Mouse (Mus musculus) large intestine, adult 2 months (tissue): Measurements from ENCODE around the gene Tssk6. TPM values are rescaled to one million over a fixed set of nuclear protein-coding genes. Genes with fewer than 3 reads are reported as not detected.

Experiments used
- DNase-seq: peaks from one replicate; pipeline ENCODE4 v3.0.0-alpha.2; 2012; ENCODE audit warnings: low read depth, low spot score
- WGBS: fragments of 180-500 bp; shearing (Covaris S2); methylation state at CpG from one replicate; pipeline ENCODE4 v1.1.7; 2018; 5-methylcytosine and 5-hydroxymethylcytosine counted together
- polyA plus RNA-seq: library from polyadenylated mRNA; depleted of rRNA; stranded (reverse); fragments of >200 nt; gene quantifications from 2 replicates; pipeline ENCODE4 v1.2.3, GENCODE M21; 2012

Gene Tssk6
- polyA plus RNA-seq, 1 experiment, result 0.66 TPM

- DNase-seq, result no peak
- 19% methylated on average over 52 of the region's 52 CpGs for WGBS
Measured at GRCm38 (mm10) chr8:69882833-69883600, 19.0 kb upstream of the Tssk6 start.

- 69% methylated on average over 13 of the region's 13 CpGs for WGBS
- no peak for DNase-seq
Measured at GRCm38 (mm10) chr8:69884141-69884540, 17.8 kb upstream of the Tssk6 start.

- DNase-seq, result no peak
- under 1% methylated on average over 60 of the region's 60 CpGs for WGBS
Measured at GRCm38 (mm10) chr8:69887289-69888243, 14.4 kb upstream of the Tssk6 start, which contains the start of gene Cilp2. Gene Cilp2 (minus strand): TSS chr8:69887687.

- no peak for DNase-seq
- WGBS, result 7% methylated on average over 24 of the region's 24 CpGs
Measured at GRCm38 (mm10) chr8:69888244-69888866, 13.6 kb upstream of the Tssk6 start.

DNA sequence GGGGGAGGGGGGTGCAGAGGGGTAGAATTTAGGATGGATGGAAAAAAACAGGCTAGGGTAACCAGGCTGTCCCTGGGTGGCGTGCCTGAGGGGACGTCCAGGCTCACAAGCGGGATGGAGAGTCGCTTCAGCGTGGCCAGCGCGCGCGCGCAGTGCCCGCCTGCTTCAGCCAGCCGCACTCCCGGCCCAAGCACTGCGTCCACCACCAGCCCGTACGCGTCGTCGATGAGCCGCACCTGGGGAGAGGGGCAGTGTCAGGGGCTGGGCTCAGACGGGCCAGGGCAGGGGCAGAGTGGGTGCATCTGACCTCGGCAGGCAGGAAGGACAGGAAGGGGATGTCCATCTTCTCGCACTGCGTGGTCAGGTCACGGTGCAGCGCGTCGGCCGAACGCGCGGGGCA, 13.1 kb upstream of the Tssk6 start:
- 4% methylated on average over 32 of the region's 32 CpGs for WGBS
- no peak for DNase-seq

- DNase-seq, result no peak
- WGBS, result 59% methylated on average over 19 of the region's 19 CpGs
Measured at GRCm38 (mm10) chr8:69890813-69891241, 11.2 kb upstream of the Tssk6 start.

- 67% methylated on average over 17 of the region's 17 CpGs for WGBS
- no peak for DNase-seq
Measured at GRCm38 (mm10) chr8:69893863-69894262, 8.1 kb upstream of the Tssk6 start.

GRCm38 (mm10) chr8:69894836-69895332, 7.1 kb upstream of the Tssk6 start:
- 66% methylated on average over 6 of the region's 6 CpGs for WGBS

GRCm38 (mm10) chr8:69895772-69896451, 6.1 kb upstream of the Tssk6 start:
- WGBS, result 67% methylated on average over 4 of the region's 4 CpGs
- DNase-seq, result no peak

More at GRCm38 (mm10) chr8:69894836-69895332, 7.1 kb upstream of the Tssk6 start:
- no peak for DNase-seq

DNA sequence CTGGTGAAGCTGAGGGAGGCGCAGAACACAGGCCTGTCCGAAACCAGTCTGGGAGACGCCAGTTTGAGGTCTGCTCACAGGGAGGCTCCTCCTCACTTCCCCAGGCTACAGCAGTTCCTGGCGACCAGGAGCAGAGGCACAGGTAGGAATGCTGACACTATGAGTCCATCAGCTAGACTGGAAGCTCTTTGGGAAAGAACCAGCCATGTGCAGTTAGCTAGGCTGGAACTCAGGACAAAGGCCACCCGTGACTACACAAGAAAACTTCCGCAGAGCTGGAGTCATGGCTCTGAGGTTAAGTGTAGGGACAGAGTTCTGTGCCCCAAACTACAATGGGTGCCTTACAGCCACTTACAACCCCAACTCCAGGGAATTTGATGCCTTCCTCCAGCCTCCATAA, 4.1 kb upstream of the Tssk6 start:
- no peak for DNase-seq
- WGBS, result 79% methylated on average over 6 of the region's 6 CpGs

- WGBS, result 82% methylated on average over 2 of the region's 2 CpGs
- DNase-seq, result no peak
Measured at GRCm38 (mm10) chr8:69899876-69900275, 2.1 kb upstream of the Tssk6 start.

DNA sequence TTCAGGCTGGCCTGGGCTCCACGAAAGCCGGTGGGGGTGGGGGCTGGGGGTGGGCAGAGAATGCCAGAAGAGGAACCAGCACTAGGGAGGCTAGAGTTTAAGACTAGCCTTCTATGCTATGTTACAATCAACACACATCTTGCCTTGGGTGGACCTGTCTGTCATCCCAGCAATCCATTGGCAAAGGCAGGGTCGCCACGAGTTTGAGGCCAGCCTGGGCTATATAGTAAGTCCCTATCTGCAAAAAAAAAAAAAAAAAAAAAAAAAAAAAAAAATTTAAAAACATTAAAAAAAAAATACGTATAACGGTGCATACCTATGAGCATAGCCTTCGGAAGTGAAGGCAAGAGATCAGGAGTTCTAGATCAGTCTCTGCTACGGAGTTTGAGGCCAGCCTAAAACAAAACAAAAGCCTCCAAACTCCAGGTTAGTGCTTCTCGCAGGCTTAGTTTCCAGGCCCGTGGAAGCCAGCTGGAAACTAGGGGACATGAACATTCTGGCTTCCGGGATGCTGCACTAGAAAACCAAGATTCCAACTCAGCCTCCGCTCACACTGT, 1.0 kb upstream of the Tssk6 start:
- 9% methylated on average over 12 of the region's 12 CpGs for WGBS
- no peak for DNase-seq

DNA sequence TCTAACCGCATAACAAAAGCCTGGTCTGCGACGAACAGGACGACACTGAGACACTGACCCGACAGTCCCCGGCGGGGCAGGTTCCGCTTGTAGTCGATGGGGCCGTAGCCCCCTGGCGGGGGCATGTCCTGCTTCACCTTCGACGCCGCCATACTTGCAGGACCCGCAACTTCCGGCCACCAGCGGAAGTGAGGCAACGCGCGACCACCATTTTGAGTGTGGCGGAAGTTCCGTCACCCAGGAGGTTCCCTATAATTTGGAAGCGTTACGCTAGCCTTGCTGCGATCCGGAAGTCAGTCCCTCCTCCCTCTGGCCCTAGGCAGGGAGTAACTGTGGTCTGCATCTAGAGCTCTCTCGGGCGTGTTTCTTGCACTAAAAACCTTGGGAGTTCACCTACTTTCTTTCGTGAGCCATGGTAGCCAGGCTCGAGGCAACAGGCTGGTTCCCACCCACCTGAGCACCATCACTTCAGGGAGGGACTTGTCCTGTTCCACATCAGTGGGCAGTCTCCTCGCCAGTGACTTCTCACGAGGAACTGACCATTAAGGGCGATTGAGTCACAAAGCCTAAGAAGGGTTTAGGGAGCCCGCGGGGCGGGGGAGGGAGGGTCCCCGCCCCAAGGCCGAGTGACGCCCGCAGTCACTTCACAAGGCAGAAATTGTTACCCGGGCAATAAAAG, 361 bp upstream of the Tssk6 start:
- WGBS, result under 1% methylated on average over 41 of the region's 41 CpGs

DNA sequence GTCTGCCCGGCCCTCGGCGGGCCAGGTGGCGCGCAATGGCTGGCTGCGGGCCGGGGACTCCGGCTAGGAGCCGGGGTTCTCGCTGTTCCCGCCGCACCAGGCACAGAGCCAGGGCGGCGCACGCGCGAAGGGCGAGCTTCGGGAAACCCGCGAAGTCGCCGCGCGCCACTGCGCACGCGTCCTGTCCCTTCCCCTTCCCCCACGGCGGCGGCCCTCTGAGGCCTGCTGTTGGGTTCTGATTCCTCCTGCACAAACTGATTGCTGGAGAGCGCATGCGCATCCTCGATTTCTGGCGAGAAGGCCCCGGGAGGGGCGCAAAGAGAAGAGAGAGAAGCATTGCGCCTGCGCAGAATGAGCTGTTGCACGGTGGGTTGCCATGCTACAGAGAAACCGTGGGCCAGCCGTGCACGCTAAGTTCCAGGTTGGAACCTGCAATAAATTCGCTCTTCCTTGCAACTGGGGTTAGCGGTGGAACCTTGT, 1.1 kb downstream of the Tssk6 start:
- under 1% methylated on average over 45 of the region's 45 CpGs for WGBS
- peak; percentile 93 for DNase-seq

More for the DNA sequence above, 361 bp upstream of the Tssk6 start:
- DNase-seq, result peak; percentile 61

- no peak for DNase-seq
- WGBS, result 88% methylated on average over 8 of the region's 8 CpGs
Measured at GRCm38 (mm10) chr8:69904096-69904495, 2.1 kb downstream of the Tssk6 start.

- 56% methylated on average over 2 of the region's 2 CpGs for WGBS
- DNase-seq, result no peak
Measured at GRCm38 (mm10) chr8:69906260-69906659, 4.3 kb downstream of the Tssk6 start.

DNA sequence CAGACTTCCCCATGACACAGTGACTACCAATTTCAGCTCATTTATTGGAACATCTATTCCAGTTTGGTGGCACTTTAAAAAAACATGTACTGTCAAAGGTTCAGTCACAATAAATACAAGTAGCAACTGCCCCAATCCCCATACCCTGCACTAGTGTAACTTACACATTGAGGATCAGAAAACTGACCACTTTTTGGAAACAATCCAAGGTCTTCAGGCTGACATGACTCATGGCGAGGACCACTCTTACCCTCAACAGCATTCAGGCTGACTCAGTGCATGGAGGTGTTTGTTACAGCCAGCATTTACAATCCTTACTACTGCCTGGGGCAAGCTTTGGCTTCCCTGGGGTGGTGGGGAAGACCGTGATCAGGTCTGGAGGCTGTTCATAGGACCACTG, 5.1 kb downstream of the Tssk6 start:
- 84% methylated on average over 2 of the region's 2 CpGs for WGBS
- no peak for DNase-seq

DNA sequence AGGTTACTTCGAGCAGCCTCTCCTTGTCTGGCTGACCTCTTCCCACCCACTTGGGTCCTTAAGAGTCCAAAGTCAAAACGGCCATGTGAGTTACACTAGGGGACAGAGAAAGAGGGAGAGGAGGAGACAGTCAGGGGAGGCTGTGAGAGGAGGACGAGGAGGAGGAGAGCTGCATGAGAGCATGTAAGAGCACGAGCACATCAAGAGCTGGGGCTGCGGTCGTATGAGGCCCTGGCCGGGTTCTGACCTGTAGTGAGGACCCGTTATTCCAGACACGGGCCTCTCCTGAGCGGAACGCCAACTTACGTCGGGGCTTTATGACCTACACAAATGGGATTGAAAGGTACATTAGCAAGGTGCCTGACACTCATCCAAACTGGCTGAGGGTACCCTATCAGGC, 9.9 kb downstream of the Tssk6 start:
- WGBS, result 91% methylated on average over 13 of the region's 13 CpGs
- no peak for DNase-seq
